Mouse (Mus musculus) thymus, postnatal 10 days (tissue): ENCODE measurements at regions not wholly inside any gene's neighbourhood (a gene's known extent, or its start where the extent isn't known, plus 50 kb on each side); places are given as distances from the start of the nearest gene placed in this dataset.
"Not testable (repeated sequence)": the region's sequence is repeated elsewhere in the genome, so short reads cannot be mapped to it uniquely, and the experiment has no call there.

Experiments
- DNase-seq, 2 experiments: peaks; one replicate each; pipeline ENCODE4 v3.0.0; 2021; ENCODE audit warnings: low spot score in 2 of 2

DNA sequence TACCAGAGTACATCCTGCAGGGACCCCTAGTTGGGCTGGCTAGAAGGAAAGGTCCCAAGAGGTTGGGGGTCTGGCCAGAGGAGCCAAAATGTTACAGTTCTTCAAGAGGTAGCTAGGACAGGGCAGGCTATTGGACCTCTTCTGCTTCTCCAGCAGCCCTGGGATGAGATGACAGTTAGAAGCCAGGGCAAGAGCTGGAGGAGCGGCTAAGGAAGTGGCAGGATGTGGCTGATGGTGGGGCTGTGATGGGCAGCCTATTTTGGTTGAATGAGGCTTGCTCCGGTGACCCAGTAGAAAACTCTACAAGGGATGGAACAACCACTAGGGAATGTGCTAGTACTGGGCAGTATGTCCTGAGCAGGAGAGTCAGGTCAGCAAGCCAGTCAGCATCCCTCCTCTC lies 82.8 kb downstream of the Ddx11 start:
- no peak for DNase-seq

GRCm38 (mm10) chr17:66207653-66208497 lies 84.6 kb downstream of the Ddx11 start:
- not testable (repeated sequence) for DNase-seq

DNA sequence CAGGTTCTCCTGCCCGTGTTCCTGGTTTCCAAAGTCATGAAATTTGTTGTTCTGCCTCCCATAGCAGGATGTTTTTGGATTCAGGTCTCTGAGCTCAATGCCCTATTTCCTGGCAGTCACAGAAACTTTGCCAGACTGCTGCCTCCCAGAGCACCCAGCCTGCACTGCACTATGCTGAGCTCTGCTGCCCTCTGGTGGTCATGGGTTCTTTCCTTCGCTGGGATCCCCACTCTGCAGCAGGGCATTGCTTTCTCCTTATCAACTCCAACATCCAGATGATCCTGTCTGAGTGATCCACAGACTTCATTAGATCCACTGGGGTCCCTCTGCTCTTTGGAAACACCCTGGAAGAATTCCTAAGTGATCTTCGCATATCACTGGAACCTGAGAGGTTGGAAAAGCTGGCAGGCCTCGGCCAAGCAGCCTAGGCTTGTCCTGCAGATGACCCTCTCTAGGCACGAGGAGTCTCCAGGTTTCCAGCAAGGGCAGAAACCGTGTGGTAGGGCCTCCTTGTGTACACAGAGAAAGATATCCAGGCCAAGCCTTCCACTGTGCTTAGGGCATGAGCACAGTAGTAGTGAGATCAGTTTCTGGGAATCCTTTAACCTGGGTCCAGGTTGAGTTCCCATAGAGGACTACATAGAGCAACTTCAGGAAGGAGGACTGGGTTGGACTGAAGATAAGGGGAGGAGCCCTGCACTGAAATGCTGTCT lies 85.6 kb downstream of the Ddx11 start:
- DNase-seq: not testable (repeated sequence)

DNA sequence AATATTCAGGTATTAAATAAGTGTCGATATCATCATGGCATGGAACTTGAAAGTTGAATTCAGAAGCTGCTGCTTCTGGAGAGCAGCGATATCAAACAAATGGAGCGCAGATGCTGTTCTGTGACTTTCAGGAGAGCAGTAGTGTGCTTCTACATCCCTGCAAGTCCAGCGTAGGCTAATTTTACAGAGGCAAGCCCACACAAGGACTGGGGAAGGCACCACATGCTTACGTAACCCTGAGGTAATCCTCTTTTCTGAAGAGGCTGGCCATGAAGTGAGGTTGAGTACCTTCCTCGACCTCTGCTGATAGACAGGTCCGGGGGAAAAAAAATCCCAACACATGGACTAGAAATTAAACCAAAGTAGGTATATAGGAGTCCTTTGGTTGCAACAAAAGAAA lies 88.2 kb downstream of the Ddx11 start:
- no peak for DNase-seq

- no peak for DNase-seq
These were observed 89.3 kb downstream of the Ddx11 start for GRCm38 (mm10) chr17:66212616-66213015.

DNA sequence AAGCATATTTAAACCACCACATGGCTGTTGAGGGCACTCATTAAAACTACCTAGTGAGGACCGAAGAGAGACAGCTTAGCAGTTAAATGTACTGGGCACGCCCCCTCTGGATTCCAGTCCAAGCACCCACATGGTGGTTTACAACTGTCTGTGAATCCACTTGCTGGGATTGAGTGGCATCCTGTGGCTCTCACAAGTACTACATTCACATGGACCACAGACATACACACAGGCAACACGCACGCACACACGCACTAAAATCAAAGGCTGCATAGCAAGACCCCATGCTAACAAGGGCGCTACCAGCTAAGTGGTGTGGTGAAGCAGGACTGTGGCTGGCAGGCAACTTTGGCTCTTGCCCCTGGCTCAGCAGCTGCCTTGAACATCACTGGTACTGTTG lies 95.0 kb downstream of the Ddx11 start:
- no peak for DNase-seq

DNA sequence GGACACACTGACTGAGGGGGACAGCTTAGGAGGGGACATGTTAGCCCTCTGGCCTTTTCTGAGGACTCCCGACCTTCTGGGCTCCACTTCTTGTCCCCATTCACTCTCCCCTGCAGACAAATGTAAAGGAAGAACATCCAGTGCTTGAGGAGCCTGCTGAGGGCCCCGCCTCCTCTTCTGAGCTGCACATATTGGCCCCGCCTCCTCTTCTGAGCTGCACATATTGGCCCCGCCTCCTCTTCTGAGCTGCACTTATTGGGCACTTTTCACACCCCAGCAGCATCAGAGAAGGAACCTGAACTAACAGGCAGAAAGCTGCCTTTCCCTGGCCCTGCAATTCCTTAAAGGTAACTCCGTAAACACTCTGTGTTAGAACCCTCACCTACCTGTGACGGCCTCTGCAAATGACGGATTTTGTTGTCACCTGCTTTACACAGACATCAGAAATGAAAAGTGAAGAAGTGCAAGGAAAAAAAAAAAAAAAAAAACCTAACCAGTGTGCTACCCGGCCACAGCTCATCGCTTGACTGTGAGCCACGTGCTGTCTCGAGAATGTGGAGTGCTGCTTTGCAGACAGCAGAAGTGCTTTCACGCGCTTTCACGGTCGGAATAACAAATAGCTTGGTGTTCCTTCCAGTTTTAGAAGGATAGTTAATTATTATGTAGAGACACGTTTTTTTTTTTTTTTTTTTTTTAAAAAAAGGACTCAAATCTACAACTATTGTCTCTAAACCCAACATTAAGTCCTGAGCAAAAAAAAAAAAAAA lies 96.5 kb downstream of the Ddx11 start:
- no peak for DNase-seq

DNA sequence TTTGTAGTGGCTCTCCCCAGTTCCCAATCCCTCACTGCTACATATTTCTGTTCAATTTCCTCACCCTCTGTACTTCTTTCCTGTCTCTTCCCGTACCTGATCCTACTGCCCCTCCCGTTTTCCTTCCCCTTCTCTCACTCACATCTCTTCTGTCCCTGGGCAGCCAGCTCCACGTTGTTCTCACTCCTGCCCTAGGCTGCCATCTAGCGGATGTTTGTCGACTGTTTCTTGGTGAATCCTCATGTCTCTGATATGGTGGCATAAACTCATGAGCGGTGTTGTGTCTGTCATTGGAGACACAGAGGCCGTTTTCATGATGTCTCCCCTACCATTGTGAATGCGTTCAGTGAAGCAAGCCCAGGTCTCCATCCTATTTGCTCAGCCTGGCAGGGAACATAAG lies 97.9 kb downstream of the Ddx11 start:
- peak in 1 of 2 experiments; percentile 46 for DNase-seq

- DNase-seq: no peak
These were observed 100.4 kb downstream of the Ddx11 start for GRCm38 (mm10) chr17:66223711-66224110.

GRCm38 (mm10) chr17:66224241-66224640 lies 100.9 kb downstream of the Ddx11 start:
- no peak for DNase-seq

GRCm38 (mm10) chr17:66232391-66232790 lies 109.1 kb downstream of the Ddx11 start:
- no peak for DNase-seq

DNA sequence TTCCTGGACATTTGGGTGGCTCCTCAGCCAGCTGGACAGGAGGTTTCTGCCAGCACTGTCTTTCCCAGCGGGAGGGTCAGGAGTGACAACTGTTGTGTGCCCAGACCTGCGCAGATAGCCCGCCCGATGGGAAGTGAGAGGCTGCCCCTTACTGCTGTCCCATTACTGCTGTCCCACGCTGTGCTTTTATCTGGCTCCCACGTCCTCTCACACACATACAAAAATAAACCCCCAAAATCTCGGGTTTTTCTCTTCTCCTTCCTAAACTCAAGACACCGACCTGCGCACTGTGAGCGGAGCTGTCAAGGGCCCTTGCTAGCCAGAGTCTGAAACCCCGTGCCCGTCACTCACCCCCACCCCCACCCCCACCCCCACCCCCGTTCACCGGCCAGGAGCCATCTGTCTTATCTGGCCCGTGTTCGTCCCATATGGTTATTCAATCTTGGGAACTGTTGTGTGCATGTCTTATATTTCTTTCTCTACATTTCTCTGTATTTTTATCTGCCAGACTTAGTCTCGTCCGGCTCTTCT lies 109.6 kb downstream of the Ddx11 start:
- no peak for DNase-seq

GRCm38 (mm10) chr17:66233451-66233951 lies 110.2 kb downstream of the Ddx11 start:
- DNase-seq: no peak

GRCm38 (mm10) chr17:66234432-66234831 lies 111.1 kb downstream of the Ddx11 start:
- no peak for DNase-seq

- DNase-seq: peak; percentile 34 to 77
These were observed 111.9 kb downstream of the Ddx11 start for GRCm38 (mm10) chr17:66235096-66235805.

- no peak for DNase-seq
These were observed 112.6 kb downstream of the Ddx11 start for GRCm38 (mm10) chr17:66235806-66236335.

DNA sequence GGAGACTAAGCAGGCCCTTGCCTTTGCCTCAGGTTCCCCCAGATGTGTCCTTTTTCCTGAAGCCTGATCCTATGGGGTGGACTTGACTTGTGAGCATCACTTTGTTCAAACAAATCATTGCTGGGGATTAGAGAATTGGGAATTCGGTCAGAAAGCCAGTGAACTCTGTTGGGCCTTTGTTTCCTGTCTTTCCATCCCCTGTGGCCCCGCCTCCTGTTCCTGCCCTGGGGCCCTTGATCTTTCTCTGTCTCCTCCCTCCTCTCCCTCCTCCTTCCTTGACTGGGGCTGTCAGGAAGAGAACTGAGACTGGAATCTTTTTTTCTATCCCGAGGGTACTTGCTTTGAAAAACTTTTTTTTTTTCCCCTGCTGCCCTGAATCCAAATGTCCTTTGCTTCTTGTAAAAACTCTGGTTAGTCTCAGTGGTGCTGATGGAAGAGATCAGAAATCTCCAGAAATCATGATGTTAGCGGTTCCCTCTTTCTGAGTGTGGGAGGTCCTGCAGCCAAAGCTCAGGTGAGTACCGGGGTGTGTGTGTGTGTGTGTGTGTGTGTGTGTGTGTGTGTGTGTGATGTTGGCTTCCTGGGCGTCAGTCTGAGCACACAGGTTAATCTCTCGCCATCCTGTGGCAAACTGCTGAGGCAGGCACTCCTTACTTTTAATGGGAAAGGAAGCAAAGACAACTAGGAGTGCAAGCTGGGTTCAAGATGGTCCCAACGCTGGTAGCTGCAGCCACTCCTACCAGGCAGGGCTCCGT lies 118.7 kb downstream of the Ddx11 start:
- no peak for DNase-seq

DNA sequence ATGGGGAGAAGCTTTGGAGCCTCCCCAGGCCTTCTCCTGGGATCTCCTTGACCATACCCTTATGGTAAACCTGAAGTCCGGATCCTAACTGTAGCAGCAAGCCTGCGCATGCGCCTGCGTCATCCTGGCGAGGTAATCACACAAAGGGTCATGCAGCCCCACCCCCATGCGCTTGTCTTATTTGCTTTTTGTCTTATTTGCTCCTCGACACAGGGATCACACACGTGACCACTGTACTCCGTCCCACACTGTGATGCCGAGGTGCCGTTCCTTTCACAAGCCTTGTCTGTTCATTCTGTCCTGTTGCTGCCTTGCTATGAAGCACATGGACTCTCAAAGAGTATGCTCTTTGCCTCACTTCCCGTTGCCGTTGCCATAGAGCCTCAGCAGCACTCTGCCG lies 120.9 kb downstream of the Ddx11 start:
- no peak for DNase-seq

DNA sequence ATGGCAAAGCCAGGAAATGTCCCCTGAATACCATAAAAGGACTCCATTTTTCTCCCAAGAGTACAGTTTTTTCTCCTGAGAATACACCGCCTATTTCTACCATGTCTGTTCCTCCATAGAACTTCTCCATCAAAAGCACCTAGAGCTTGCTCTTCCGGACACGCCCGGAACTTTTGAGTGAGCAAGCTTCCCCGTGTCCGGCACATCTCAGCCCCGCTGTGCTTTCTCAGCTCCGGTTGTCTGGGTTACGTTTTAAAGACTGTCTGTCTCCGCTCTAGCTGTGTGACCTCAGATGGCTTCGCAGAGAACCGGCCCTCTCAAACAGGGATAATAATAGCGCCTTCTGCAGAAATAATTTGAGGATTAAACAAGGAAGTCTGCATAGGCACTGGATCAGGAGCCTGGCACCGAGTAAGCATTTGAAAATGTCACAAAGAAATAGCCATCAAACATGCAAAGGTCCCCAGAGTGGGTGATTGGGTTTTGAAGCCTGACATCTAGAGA lies 122.8 kb downstream of the Ddx11 start:
- DNase-seq: no peak

GRCm38 (mm10) chr17:66251495-66251894 lies 128.2 kb downstream of the Ddx11 start:
- DNase-seq: no peak
